Mouse (Mus musculus) hindbrain, embryonic 14.5 days (tissue): ENCODE data around the gene Rsph9. TPM values are rescaled to one million over a fixed set of nuclear protein-coding genes. Genes with fewer than 3 reads are reported as not detected.
A peak's percentile ranks its signal among the peaks of the same experiment; 100 is the strongest.

ENCODE experiments used
- ATAC-seq: fragments of 200-750 bp; cut with Nextera tagmentation; 2 replicates; pipeline ENCODE4 v1.8.0; 2017; ENCODE audit warnings: moderate number of reproducible peaks, mild to moderate bottlenecking, moderate TSS enrichment, moderate library complexity; ENCODE audit not compliant: low FRiP score
- DNase-seq: peaks from one replicate; pipeline ENCODE4 v3.0.0-alpha.2; 2015; ENCODE audit warnings: low spot score
- H3K27ac ChIP-seq: fragments of 300-500 bp; sonication (generic); 2 replicates; pipeline ENCODE4 v1.5.1; 2014; ENCODE audit warnings: mild to moderate bottlenecking, moderate library complexity
- H3K27me3 ChIP-seq: fragments of 300-500 bp; sonication (generic); 2 replicates; pipeline ENCODE4 v1.6.1; 2014; ENCODE audit warnings: mild to moderate bottlenecking, low read length, mixed read lengths; ENCODE audit not compliant: control insufficient read depth, insufficient read depth
- H3K36me3 ChIP-seq: fragments of 300-500 bp; sonication (generic); replicated peaks from 2 replicates; pipeline ENCODE4 v1.6.1; 2014; ENCODE audit not compliant: control insufficient read depth, insufficient read depth
- H3K4me1 ChIP-seq: fragments of 300-500 bp; sonication (generic); replicated peaks from 2 replicates; pipeline ENCODE4 v1.6.1; 2014; ENCODE audit warnings: antibody characterized with exemption, low read length, mixed read lengths; ENCODE audit not compliant: control insufficient read depth, insufficient read depth
- H3K4me2 ChIP-seq: fragments of 300-500 bp; sonication (generic); replicated peaks from 2 replicates; pipeline ENCODE4 v1.6.1; 2014; ENCODE audit warnings: mild to moderate bottlenecking, moderate library complexity
- H3K4me3 ChIP-seq: fragments of 300-500 bp; sonication (generic); replicated peaks from 2 replicates; pipeline ENCODE4 v1.5.1; 2014; ENCODE audit warnings: mild to moderate bottlenecking, low read length
- H3K9ac ChIP-seq: fragments of 300-500 bp; sonication (generic); 2 replicates; pipeline ENCODE4 v1.6.1; 2014
- H3K9me3 ChIP-seq: fragments of 300-500 bp; sonication (generic); 2 replicates; pipeline ENCODE4 v1.6.1; 2016; ENCODE audit warnings: low read length; ENCODE audit not compliant: control insufficient read depth
- WGBS: fragments of 180-500 bp; shearing (Covaris S2); extraction: QIAGEN DNeasy Blood & Tissue Kit; methylation state at CpG from one replicate; pipeline ENCODE4 v1.1.7; 2014; 5-methylcytosine and 5-hydroxymethylcytosine counted together
- polyA plus RNA-seq: library from polyadenylated mRNA; unstranded; fragments of >200 nt; fragmentation: Nextera tagmentation; extraction: Ambion mirVana; gene quantifications from 2 replicates; pipeline ENCODE4 v1.2.1, GENCODE M21; 2014

Rsph9 gene
- polyA plus RNA-seq, result 50.3 and 52.5 TPM in 2 replicates

DNA sequence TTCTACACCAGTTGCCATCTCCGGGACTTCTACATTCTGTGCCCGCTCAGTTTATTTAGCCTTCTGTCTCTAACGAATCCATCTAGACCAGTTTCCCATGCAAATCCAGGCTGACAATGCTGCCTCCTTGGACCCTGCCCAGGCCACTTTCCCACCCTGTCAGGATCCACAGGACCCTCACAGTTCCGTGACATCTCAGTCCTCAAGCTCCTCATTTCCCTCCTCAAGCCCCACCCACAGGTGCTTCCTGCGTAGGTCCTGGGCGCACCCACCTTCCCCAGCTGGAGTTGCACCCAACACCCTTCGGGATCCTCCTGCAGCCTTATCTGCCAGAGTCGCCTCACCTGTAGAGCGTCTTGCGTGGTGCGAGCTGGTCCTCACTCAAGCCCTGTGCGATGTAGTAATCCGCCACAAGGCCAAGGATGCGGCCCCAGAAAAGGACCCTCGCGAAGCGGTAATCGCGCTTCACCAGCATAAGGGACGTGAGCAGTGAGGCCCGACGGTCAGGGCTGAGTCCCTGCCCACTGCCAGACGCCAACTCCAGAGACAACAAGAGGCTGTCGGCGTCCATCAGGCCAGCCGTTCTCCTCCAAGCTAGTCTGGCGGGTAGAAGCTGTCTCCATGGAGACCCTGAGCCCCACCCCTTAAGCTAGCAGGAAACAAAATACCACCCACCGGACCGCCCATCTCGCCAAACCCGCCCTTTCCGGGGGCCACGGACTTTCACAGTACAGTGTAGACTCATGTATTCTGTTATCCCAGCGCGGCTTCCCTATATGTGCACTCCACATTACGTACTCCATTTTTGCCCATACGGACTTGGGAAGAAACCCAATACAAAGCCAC is at the start of gene Rsph9:
TSS of gene Rsph9 (minus strand) at position 639 of the 846 bp plus-strand sequence.
- H3K4me1 ChIP-seq, result peaks cover 5% of the 10 kb centered on the region; the same call in 1 of the 2 replicates
- no peaks in the 10 kb centered on the region for H3K9me3 ChIP-seq
- H3K4me2 ChIP-seq, result peak within 1 kb of the TSS; percentile 65
- H3K9ac ChIP-seq, result peak within 1 kb of the TSS; percentile 57
- peaks cover 32% of the 10 kb centered on the region for H3K36me3 ChIP-seq
- peak; percentile 94 for ATAC-seq
- peak; percentile 73 for DNase-seq
- H3K27ac ChIP-seq, result 0 out of 2 replicates have a peak within 1 kb of the TSS, but pooled peaks have one; percentile 12
- H3K4me3 ChIP-seq, result peak within 1 kb of the TSS; percentile 39
- no peaks in the 10 kb centered on the region for H3K27me3 ChIP-seq
- WGBS, result 5% methylated on average over 37 of the region's 37 CpGs

DNA sequence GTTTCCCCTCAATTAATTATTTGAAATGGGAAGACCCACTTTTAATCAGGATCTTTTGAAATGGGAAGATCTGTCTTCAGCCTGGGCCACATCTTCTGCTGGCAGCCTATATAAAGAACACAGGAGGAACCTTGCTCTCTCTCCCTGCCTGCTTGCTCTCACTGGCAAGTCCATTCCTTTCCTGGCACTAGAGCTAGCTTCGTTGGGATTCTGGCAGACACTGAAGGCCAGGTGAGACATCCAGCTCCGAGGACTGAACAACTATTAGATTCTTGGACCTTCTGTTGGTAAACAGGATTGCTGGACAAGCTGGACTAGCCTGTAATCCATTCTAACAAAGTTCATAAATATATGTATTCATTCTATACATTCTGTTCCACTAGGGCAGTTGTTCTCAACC is 44.8 kb upstream of the Rsph9 start:
- H3K9me3 ChIP-seq, result no peaks in the 10 kb centered on the region
- no peak overlapping the region for H3K9ac ChIP-seq
- H3K27me3 ChIP-seq, result no peaks in the 10 kb centered on the region
- ATAC-seq (no peak), DNase-seq (no peak)
- H3K4me2 ChIP-seq, result no peak overlapping the region
- H3K27ac ChIP-seq, result no peak overlapping the region
- 88% methylated on average over 2 of the region's 2 CpGs for WGBS
- no peaks in the 10 kb centered on the region for H3K4me1 ChIP-seq
- no peak overlapping the region for H3K4me3 ChIP-seq
- peaks cover 88% of the 10 kb centered on the region for H3K36me3 ChIP-seq

GRCm38 (mm10) chr17:46182273-46182672 is 38.3 kb upstream of the Rsph9 start:
- 87% methylated on average over 4 of the region's 4 CpGs for WGBS
- Histone ChIP-seq H3K27ac (no peak overlapping the region), H3K27me3 (no peaks in the 10 kb centered on the region), H3K9ac (no peak overlapping the region), H3K9me3 (no peaks in the 10 kb centered on the region), H3K36me3 (peaks cover 97% of the 10 kb centered on the region), H3K4me1 (no peaks in the 10 kb centered on the region), H3K4me2 (no peak overlapping the region), H3K4me3 (no peak overlapping the region)
- ATAC-seq (no peak), DNase-seq (no peak)

- ATAC-seq (no peak), DNase-seq (peak; percentile 68)
- no peaks in the 10 kb centered on the region for H3K4me1 ChIP-seq
- 85% methylated on average over 3 of the region's 3 CpGs for WGBS
- H3K4me3 ChIP-seq, result no peak overlapping the region
- no peak overlapping the region for H3K9ac ChIP-seq
- peaks cover 82% of the 10 kb centered on the region for H3K36me3 ChIP-seq
- no peak overlapping the region for H3K4me2 ChIP-seq
- no peak overlapping the region for H3K27ac ChIP-seq
- H3K27me3 ChIP-seq, result no peaks in the 10 kb centered on the region
- no peaks in the 10 kb centered on the region for H3K9me3 ChIP-seq
Observed at GRCm38 (mm10) chr17:46170538-46170937, 26.5 kb upstream of the Rsph9 start.

GRCm38 (mm10) chr17:46168768-46169167 is 24.8 kb upstream of the Rsph9 start:
- no peak for ATAC-seq
- 90% methylated on average over 5 of the region's 5 CpGs for WGBS
- peaks cover 90% of the 10 kb centered on the region for H3K36me3 ChIP-seq
- no peaks in the 10 kb centered on the region for H3K4me1 ChIP-seq
- no peak overlapping the region for H3K4me2 ChIP-seq
- no peaks in the 10 kb centered on the region for H3K9me3 ChIP-seq
- H3K4me3 ChIP-seq, result no peak overlapping the region
- DNase-seq, result no peak
- no peaks in the 10 kb centered on the region for H3K27me3 ChIP-seq
- no peak overlapping the region for H3K9ac ChIP-seq
- H3K27ac ChIP-seq, result no peak overlapping the region

DNA sequence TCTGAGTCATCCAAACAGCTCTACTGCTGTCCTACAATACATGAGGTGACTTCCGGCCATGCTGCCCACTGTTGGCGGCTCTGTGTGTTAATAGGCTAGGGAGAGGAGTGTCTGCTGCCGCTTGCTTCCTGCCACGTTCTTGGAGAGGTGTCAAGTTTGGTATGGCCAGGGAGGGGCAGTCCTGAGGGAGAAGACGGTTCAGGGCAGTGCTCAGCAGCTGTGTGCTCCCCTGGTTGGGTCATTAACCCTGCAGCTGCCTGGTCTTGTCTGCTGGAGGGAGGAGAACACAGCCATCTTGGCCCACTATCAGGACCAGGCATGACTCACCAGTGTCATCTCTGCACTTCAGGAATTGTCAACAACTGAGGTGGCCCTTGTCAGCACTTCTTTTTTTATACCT is 24.3 kb upstream of the Rsph9 start:
- ATAC-seq (no peak), DNase-seq (no peak)
- no peak overlapping the region for H3K9ac ChIP-seq
- no peak overlapping the region for H3K4me3 ChIP-seq
- peaks cover 90% of the 10 kb centered on the region for H3K36me3 ChIP-seq
- H3K27me3 ChIP-seq, result no peaks in the 10 kb centered on the region
- no peak overlapping the region for H3K27ac ChIP-seq
- WGBS, result 53% methylated on average over 5 of the region's 5 CpGs
- no peak overlapping the region for H3K4me2 ChIP-seq
- no peaks in the 10 kb centered on the region for H3K4me1 ChIP-seq
- H3K9me3 ChIP-seq, result no peaks in the 10 kb centered on the region

DNA sequence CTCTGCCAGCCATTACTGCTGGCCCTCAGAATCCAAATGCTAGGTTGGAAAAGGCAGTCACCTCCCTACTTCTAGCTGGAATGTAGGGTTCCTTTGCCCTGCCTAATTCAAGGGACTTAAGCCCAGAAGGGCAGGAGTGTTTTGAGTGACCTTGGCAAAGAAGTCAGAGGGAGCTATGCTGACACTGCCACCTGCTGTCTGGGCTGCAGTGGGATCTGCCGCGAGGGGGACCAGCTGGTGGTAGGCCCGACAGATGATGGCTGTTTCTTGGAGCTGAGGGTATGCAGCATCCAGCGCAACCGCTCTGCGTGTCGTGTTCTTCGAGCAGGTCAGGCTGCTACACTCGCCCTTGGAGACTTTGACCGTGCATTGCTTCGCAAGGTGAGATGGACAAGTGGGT is 23.0 kb upstream of the Rsph9 start:
- Histone ChIP-seq H3K4me3 (no peak overlapping the region), H3K9me3 (no peaks in the 10 kb centered on the region), H3K27me3 (no peaks in the 10 kb centered on the region), H3K27ac (no peak overlapping the region), H3K4me2 (no peak overlapping the region), H3K9ac (no peak overlapping the region), H3K4me1 (peaks cover 2% of the 10 kb centered on the region), H3K36me3 (peaks cover 81% of the 10 kb centered on the region)
- no peak for ATAC-seq
- 84% methylated on average over 11 of the region's 11 CpGs for WGBS
- DNase-seq, result no peak

GRCm38 (mm10) chr17:46166270-46166669 is 22.3 kb upstream of the Rsph9 start:
- H3K36me3 ChIP-seq, result peaks cover 75% of the 10 kb centered on the region
- no peak overlapping the region for H3K9ac ChIP-seq
- ATAC-seq (no peak), DNase-seq (no peak)
- H3K4me3 ChIP-seq, result no peak overlapping the region
- no peaks in the 10 kb centered on the region for H3K9me3 ChIP-seq
- WGBS, result 89% methylated on average over 5 of the region's 5 CpGs
- no peaks in the 10 kb centered on the region for H3K27me3 ChIP-seq
- H3K27ac ChIP-seq, result no peak overlapping the region
- H3K4me2 ChIP-seq, result no peak overlapping the region
- peaks cover 9% of the 10 kb centered on the region for H3K4me1 ChIP-seq

- DNase-seq (no peak), ATAC-seq (no peak)
- H3K9me3 ChIP-seq, result no peaks in the 10 kb centered on the region
- H3K36me3 ChIP-seq, result peaks cover 69% of the 10 kb centered on the region
- H3K9ac ChIP-seq, result no peak overlapping the region
- no peak overlapping the region for H3K27ac ChIP-seq
- no peaks in the 10 kb centered on the region for H3K27me3 ChIP-seq
- H3K4me3 ChIP-seq, result no peak overlapping the region
- WGBS, result 90% methylated on average over 12 of the region's 12 CpGs
- peaks cover 9% of the 10 kb centered on the region for H3K4me1 ChIP-seq
- no peak overlapping the region for H3K4me2 ChIP-seq
Observed at GRCm38 (mm10) chr17:46165460-46165859, 21.4 kb upstream of the Rsph9 start.
